Mouse (Mus musculus): ENCODE results near the gene Adgrg7. TPM values are rescaled to one million over a fixed set of nuclear protein-coding genes. Genes with fewer than 3 reads are reported as not detected.

The Adgrg7 gene
- not detected for total RNA-seq (2021)
- long read RNA-seq, experiment 1 = 0 reads
- long read RNA-seq, experiment 2 = 0 reads

DNA sequence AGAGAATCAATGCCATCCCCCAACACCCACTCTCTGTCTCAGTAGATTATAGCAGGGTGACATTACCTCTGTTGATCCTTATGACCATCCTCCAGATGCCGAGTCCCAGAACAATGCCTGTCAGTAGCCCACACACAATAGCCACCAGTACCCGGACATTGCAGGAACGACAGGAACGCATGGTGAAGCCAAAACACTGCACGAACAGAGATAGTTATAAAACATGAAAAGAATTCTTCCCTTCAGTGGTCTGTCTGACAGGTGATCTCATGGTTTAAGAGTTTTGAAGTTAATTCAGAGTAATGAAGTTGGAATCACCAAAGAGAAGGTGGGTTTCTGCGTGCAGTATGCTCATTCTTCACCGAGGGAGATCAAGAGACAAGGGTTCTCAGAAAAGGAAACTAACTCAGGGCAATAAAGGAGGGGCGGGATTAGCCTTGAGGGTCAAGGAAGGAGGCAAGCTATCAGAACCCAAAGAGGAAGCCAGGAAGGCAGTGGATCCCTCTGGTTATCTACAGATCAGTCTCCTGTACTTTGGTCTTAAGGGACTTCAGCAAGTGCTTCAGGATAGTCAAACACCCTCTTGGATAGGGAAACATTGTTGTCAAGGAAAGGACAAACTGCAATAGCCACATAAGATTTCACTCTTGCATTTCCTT is at the start of gene Adgrg7:
Adgrg7 (minus strand) TSS at position 375 of the 659 bp plus-strand sequence.
- no peak for DNase-seq

DNA sequence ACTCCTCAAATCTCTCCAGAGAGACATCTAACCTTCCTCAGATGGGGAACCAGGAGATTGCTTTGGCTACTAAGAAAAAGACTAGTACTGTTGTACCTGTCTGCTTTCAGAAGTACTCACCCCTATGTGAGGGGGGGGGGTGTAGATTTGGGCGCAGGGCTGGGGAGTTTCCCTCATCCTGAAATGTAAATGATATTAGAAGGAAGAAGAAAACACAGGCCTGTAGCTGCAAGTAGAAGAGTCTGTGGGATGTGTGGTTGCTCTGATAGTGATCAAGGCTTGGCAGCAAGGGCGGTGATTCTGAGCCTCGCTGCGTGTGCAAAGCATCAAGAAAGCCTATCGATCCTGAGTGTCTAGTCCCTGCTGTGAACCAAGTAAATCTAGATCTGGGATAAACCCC is 47.3 kb upstream of the Adgrg7 start:
- no peak for DNase-seq

DNA sequence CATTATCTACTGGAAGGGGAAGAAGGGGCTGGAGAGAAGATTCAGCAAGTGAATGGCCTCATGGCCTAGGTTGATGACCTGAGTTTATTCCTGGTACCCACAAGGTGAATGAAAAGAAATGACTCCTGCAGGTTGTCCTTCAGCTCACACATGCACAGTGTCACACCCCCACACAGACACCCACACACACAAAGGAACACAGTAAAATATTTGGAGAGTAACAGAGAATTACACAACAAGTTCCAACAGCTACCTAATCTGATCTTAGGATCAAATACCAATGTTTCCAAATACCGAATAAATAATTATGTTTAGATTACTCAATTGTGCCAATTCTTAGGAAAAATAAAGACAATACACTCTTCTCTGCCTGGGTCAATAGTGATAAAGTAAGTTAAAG is 37.7 kb upstream of the Adgrg7 start:
- DNase-seq = no peak

DNA sequence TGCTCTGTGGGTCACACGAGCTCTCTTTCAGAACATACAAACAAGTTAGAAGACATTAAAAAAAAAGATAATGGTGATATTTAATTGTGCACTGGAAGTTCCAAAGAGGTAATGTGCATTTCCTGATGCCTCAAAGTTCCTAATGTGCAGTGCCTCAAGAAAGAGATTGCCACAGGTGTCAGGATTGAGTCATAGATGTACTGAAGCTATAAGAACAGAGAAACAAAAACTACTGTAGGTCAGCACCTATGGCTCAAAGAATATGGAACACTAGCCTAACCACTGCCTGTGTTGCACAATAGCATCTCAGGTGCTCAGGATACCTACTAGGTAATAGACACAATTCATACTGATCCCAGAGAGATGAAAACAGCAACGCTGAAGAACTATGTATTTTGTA is 36.3 kb upstream of the Adgrg7 start:
- DNase-seq = no peak

DNA sequence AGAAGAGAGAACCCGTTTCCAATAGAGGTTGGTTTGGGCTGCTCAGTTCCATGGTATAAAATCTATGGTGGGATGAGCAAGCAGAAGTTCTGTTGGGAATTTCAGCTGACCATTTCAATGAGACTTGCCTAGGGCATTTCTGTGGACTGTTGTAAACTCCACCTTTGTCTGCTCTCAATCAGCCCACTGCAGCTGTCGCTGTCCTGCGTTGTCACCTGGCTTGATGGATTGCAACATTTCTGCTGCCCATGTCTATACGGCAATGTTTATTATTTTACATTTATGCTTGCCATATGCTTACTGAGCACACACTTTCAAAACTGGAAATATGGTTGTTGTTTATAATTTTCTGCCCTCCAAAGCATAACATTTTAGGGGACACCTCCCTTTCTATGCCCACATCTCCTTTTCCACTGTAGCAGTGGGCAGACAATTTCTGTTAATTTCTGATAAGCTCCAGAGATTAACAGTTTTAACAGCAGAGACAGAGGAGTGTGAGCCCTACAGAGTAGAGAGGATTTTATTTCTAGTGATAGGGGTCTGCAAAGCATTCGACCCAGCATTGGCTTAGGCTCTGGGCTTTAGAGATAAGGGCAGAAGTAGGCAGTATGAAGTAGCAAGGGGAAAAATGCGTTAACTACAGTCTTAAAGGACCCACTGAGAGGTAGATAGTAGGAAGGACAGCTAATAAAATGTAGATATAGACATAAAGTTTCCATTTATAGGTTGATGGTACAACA is 5.9 kb upstream of the Adgrg7 start:
- DNase-seq = no peak

DNA sequence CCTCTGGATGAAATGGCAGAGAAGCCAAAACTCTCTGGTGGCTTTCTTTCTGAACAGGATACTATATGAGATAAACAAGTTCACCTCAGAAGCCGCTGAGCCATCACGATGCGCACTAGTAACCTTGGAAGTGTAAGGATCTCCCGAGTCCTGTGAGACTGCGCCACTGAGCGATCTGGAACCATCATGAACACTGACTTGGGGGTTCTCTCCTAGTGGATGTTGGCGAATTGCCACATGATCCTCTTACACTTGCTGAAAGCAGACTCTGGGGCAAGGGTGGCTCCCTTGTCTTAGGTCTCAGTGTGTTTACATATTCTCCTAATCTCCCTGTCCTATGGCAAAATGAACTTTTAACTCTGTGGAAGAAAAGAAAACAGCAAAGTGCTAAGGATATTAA is 5.3 kb upstream of the Adgrg7 start:
- DNase-seq = no peak

DNA sequence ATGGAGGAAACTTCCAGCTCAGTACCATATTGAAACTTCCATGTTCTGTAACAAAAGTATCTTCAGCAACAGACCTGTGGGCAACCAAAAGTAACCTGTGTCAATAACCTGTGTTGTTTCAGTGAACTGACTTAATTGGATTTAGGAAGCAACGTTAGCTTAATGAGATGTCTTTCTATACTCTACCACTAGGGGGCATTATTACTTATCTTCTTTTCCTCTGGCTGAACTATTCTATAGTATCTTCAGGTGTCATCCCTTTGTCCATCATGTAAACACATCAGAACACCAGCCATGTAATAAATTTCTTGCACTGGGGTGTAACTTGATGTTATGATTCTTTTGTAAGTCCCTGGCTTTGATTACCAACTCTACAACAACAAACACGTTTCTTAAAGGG is 4.8 kb upstream of the Adgrg7 start:
- no peak for DNase-seq

DNA sequence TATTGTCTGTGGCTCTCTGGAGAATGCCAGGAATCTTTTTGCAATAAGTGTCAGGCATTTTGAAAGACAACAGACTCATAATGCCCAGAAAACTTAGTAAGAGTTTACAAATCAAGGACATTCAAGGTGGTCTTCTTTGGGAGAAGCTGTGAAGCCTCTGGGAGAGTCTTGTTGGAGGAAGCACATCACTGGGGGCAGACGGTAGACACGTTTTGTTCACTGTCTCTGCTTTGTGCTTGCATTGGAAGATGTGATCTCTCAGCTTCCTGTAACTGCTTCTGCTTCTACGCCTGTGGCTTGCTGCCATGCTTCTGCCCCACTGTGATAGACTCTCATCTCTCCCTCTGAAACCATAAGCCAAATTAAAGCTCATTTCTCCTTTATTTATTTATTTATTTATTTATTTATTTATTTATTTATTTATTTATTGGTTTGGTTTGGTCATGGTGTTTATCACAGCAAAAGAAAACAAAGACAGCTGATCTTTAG is 3.9 kb upstream of the Adgrg7 start:
- DNase-seq = no peak

DNA sequence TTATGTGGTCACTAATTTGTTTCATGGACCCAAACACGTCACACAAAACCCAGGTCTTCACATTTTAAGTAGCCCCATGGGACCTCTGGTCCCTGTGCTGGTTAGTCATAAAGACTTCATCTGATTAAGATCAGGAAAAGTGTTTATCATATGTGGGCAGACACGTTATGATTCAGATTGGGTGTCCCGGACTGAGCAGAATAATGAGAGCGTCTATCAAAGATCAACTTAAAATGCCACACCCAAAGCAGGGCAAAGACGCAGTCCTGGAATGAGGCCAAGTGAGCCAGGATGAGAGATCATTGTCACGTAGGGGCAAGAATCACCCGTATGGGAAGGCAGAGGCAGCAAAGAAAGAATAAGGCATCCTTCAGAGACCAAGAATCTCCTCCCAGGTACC is 3.2 kb upstream of the Adgrg7 start:
- no peak for DNase-seq

DNA sequence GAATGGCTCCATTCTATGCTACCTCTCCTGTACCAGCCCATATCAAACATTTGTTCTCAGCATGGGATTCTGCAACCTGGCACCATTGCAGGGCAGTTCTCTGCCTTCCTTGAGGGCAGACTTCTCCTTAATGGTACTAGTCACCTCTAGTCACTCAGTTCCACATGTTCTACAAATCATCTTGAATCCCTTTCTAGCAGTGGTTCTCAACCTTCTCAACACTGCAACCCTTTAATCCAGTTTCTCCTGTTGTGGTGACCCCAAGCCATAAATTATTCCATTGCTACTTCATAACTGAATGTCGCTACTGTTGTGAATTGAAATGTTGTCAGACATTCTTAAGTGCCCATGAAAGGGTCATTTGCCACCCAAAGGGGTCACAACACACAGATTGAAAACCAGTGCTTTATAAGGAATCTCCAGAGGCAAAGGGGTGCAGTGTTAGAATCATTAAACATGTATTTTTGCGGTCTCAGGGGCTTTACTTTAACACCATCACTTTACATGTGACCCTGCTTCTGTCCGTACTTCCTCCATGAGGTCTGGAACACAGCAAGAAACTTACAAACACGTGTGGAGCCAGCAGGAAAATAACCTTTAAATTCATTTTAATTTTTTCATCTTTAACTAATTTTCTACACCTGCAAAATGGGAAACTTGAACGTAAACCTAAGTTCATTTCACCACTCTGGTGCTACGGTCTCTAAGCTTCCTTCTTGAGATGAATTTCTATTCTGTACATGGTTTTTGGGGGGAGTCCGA is 1.1 kb downstream of the Adgrg7 start:
- no peak for DNase-seq

DNA sequence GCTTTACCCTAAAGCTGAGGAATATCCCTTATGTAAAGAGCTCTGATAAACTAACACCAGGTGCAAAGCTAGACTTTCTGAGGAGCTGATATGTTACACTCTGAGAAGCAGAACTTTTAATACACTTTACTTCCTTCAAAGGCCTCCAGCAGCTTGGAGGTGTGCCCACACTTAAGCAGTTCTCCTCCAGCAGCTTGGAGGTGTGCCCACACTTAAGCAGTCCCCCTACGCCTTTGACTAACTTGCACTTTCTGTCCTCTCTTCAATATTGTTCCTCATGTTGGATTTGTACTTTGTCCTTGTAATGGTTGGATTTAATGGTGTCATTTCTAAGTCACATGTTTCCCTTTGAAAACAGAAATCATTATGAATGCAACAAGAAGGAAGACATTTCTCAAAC is 1.9 kb downstream of the Adgrg7 start:
- no peak for DNase-seq

DNA sequence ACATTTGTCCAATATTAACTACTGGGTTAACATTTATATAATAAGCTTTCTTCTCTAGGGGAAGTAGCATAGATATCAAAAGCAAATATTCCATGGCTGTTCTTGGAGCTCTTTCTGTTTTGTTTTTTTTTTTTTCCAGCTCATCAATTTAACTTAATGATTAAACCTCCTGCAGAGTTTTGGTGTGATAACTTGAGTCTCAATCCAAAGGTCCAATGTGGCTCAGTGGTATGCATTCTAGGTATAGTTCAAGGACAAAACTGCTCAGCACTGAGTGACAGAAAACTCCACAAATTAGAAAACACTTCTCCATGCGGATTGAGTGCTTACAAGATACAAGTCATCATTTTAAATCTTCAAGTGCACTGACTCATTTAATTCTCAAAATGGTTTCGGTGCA is 9.7 kb downstream of the Adgrg7 start:
- no peak for DNase-seq

DNA sequence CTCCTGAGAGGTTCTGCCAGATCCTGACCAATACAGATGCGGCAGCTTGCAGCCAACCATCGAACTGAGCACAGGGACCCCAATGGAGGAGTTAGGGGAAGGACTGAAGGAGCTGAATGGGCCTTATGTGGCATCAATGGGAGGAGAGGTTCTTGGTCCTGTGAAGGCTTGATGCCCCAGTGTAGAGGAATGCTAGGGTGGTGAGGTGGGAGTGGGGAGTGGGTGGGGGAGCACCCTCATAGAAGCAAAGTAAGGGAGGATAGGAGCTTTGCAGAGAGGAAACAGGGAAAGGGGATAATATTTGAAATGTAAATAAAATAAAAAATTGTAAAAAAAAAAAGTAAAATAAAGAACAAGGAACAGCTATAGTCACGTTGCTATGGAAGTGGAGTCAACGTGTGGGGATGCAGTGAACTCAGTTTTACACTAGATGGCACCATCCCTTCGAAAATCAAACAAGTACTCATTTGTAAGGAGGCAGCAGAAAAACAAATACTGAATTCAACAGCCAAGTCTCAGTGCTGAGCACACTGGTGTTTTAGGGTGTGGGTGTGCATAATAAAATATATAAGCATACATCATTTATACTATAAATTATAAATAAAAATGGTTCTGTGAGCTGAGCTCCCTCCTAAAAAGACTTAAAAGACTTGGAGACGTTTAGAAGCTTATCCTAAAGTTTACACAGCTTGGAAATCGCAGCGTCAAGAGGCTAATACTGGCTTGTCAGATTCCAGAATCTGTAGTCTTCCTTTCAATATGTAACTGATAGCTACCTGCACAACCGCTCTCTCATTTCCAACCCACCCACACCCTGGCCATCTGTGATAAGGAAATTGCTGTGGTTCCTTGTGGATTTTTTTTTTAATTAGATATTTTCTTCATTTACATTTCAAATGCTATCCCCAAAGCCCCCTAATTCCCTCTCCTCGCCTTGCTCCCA is 24.2 kb downstream of the Adgrg7 start:
- peak; percentile 11 for DNase-seq

DNA sequence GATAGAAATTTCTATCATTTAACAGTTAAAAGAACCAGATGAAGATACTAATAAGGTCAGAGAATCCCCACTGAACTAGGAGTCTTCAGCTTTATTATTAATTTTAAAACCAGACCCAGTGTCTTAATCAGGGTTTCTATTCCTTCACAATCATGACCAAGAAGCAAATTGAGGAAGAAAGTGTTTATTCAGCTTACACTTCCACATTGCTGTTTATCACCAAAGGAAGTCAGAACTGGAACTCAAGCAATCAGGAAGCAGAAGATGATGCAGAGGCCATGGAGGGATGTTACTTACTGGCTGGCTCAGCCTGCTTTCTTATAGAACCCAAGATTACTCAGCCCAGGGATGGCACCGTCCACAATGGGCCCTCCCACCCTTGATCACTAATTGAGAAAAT is 66.6 kb downstream of the Adgrg7 start:
- no peak for DNase-seq

DNA sequence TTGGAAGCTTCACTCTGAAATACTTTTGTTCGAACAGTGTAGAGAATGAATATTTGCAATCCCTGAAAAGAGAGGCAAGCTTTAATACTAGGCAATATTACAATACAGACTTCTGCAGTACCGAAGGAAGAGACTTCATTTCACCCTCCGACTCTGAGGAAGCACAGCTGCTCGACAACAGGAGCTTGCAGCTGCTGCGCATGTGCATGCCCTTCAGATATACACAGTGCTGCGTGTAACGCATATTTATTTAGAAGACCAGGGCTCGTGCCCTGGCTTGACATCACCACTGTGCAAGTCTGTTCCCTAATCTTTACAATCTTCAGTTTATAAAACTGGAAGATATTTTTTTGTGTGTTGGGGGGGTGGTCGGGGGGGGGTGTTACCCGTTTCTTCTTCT is 70.7 kb downstream of the Adgrg7 start:
- no peak for DNase-seq

DNA sequence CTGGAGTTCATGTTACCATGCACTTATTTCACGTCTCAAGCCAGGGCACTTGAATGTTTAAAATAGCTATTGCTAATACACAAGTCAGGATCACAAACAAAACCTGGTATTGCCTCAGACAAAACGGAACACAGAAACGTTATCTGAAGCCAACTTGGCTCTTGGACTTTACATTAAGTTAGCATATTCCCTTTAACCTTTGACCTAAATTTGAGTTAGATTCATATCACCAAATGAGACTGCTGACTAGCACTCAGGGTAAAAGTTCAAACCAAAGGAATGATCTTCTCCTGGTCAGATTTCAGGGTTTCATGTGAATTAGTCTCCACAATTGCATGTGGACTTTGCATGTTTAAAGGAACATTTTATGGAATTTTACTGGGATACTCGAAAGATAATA is 73.3 kb downstream of the Adgrg7 start:
- no peak for DNase-seq

DNA sequence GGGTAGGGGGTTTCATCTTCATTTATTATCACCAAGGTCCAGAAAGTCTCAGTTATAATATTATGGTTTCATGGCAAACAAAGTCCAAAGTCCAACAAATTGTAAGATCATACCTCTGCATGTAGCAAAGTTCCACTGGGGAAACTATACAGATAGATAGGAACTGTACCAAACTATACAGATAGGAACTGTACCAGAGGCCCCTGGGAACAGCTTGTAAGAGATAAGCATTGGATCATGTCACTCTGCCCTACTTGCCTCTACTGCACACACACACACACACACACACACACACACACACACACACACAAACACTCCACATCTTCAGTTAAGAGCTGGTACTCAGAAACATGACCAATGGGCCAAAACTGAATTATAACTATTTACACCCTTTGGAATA is 76.6 kb downstream of the Adgrg7 start:
- DNase-seq = no peak

DNA sequence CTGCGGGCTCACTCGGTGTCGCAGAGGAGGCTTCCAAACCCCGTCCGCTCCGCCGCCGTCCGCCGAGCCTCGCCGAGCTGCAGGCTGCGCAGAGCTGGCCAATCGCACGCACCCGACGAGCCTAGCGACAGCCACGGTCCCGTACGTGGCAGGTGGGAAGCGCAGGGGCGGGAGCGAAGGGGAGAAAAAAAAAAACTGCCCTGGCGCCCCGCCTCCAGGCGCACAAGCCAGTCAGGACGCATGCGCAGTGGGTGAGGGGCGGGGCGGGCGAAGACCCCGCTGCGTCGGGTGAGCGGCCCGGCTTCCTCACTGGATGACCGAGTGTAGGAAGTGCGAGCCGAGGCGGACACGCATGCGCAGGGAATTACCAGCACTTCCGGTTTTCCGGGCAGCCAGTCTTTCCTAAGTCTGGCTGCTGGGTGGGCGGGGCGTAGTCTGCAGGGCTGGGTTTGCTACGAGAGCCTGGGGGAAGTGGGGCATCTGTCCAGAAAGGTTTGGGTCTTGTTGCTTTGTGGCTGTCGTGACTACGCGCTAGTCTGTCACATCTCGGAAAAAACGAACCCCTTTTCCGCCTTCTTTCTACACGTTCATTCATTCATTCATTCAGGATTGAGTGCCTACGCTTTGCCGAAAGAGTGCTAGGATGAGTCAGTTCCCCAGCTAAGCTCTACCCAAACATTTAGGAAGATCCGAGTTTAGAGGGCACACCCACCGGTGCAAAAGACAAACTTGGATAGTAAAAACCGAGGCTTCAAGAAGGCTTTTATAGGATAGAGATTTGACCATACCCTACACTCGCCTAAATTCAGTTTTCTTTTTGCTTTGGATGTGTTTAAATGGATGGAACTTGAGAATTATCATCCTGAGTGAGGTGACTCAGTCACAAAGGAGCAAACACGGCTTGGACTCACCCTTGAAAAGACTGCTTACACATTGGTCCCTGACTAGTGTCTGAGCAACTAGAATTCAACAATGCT is 78.1 kb downstream of the Adgrg7 start, which contains the start of gene Tfg:
Tfg (minus strand) TSS at position 227 of the 977 bp plus-strand sequence.
- DNase-seq = peak; percentile 100

DNA sequence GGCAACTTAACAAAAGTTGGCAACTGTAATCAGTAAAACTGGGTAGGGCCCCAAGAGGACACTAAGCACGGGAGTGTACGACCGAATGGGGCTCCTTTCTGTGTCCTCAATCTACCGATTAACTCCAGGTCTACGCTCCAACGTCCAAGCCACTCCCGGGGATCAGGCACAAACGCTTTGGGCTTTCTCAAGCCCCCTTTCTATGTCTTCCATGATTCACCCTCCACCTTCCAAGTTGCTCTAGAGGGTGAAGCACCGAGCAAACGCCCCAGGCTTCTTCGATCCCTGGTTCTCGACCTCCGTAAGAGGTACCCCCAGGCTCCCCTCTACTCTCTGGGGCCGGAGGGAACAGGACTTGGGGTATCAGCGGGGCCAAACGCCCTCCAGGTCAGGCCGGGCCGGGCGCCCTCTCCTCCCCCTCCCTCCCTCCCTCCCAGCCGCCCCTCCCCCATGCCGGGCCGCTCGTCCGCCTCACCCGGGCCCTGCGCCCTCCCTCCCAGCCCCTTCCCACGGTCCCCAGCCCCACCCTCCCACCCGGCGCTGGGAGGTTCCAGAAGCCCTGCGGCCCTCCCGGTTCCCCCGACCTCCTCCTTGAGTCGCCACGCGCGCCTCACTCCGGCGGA is 79.0 kb downstream of the Adgrg7 start:
- no peak for DNase-seq

DNA sequence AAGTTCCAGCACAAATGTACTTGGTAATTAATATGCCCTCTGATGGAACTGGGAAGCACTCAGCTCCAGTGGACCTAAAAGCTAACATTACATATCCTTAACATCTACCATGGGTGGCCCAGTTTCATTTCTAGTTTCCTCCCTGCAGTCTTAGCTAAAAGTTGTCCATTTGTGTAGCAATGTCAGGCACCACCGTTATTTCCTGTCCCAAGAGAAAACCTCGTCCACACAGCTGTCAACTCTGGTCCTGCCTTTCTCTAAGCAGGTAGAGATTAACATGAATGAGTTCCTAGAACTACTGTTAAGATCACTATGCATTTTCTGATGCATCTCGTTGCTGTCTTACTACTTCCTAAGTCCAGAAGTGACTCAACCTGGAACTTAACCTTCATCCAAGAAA is 80.0 kb downstream of the Adgrg7 start:
- DNase-seq = no peak
